Mouse (Mus musculus): Measurements from ENCODE around the gene Itga4. TPM values are rescaled to one million over a fixed set of nuclear protein-coding genes. Genes with fewer than 3 reads are reported as not detected.

Itga4 gene
- polyA plus RNA-seq, 1 experiment from 2014 or later: 24.6 TPM

GRCm38 (mm10) chr2:79265665-79266064, 10.4 kb downstream of the Itga4 start:
- peak; percentile 82 for DNase-seq (ENCODE audit: low spot score)

GRCm38 (mm10) chr2:79266480-79266879, 11.3 kb downstream of the Itga4 start:
- no peak for DNase-seq (ENCODE audit: low spot score)

DNA sequence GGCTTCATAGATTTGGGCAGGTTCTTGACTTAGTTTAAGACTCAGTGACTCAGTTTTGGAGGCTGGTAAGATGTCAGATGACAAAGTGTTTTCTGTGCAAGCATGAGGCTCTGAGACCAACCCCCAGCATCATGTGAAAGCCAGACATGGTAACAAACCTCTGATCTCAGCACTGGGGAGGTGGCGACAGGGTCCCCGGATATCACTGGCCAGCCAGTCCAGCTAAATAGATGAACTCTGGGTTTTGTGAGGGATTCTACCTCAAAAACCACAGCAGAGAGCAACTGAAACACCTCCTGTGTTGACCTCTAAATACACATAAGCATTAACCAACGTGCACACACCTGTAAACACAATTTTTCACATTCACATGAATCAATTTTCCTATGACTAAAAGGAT, 12.0 kb downstream of the Itga4 start:
- DNase-seq (ENCODE audit: low spot score): no peak

DNA sequence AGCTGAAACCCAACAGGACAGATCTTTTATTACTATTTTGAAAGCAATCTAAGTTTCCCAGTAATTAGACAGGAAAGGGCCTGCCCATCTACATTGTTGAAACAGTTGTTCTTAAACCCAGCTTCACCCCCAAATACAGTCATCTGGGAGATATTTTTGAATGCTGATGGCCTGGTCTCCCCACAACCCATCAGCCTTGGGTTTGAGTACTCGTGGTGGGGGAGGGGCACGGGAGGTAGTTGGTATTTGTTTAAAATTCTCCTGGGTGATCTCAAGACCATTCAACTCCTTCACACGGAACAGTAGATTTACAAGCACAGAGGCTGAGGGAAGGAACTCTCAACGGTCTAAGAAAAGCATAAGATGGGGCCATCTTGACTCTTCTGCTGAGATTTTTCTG, 13.6 kb downstream of the Itga4 start:
- DNase-seq (ENCODE audit: low spot score): no peak

GRCm38 (mm10) chr2:79270034-79270535, 14.9 kb downstream of the Itga4 start:
- DNase-seq (ENCODE audit: low spot score): no peak

DNA sequence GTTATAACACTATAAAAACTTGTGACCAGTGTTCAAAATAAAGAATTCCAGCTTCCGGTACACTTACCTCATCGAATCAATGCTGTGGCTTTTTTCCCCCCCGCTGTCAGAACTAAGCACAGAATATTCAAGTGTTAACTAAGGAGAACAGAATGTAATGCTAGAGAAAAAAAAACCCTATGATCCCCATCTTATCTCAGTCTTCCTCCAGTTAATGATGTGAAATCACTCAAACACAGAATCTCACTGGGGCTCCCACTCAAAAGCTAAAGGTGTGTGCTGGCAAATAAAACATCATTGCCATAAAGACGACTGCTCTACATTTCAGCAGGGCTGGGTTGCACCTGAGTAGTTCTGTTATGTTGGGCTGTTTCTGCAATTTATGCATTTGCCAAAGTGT, 16.6 kb downstream of the Itga4 start:
- no peak for DNase-seq (ENCODE audit: low spot score)

GRCm38 (mm10) chr2:79278581-79278980, 23.4 kb downstream of the Itga4 start:
- DNase-seq (ENCODE audit: low spot score): no peak

GRCm38 (mm10) chr2:79284206-79284605, 29.0 kb downstream of the Itga4 start:
- no peak for DNase-seq (ENCODE audit: low spot score)

DNA sequence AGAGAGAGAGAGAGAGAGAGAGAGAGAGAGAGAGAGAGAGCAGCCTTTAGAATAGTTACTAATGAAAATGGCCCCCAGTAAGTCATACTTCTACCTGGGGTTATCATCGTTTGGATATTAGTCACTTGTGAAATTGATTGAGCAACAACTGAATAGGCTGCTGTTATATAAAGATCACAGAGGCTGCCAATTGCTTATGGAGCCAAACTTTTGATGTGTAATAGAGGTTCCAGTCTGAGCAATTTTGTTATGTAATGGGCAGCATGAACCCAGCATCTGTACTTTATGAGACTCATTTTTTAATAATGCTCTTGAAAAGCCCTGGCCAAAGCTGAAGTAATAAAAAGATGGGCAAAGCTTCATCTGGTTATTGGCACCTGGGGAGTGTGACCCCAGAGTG, 34.9 kb downstream of the Itga4 start:
- no peak for DNase-seq (ENCODE audit: low spot score)

- no peak for DNase-seq (ENCODE audit: low spot score)
These were observed 36.7 kb downstream of the Itga4 start for GRCm38 (mm10) chr2:79291922-79292321.

DNA sequence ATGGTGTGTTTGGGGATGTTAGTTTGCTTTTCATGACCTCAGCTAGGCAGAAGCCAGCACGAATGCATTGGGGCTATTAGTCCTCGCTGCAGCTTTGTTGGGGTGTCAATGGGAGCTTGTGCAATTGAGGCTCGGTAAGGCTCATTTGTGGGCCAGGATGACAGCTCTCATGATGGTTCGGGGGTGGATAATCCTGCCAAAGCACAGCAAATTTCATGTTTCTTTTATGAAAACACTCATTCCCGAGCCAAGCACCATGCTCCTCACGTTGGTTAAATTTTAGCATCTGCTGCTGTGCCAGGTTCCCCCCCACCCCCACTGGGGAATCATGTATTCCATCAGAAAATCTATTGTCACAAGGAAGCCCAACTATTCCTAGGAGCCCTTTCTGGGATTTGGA, 37.2 kb downstream of the Itga4 start:
- DNase-seq (ENCODE audit: low spot score): no peak

DNA sequence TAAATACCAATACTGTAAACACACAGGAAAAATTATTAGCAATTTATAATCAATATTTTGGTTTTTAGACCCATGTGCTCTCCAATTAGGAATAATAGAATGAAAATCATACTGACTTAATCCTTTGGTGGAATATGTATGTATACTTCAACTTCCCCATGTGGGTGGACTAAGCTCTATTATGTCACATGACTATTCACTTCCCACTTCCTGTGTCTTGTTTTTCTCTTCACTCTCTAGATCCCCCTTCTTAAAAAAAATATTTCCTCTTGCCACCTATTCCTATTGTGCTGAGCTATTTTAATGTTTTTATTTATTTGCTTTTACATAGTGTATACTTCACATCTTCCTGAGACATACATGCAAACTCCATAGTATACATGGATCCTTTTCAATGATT, 47.2 kb downstream of the Itga4 start:
- DNase-seq (ENCODE audit: low spot score): no peak

DNA sequence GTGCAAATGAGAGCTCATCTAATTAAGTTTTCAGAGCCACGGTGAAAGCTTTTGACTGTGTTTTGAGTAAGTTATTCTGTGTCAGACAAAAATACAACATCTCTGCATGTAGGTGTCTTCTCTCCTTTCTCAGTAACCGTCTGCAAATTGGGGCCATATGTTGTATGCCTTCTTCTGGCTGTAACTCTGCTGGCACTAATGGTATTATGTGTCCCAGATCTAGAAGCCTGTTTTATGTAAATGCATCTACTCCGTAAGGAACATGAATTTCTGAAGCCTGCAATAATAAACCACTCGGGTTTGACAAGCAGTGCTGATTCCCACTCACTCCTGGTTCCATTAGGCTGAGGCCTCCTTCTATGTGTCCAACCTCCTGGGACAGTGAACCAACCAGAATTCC, 52.3 kb downstream of the Itga4 start:
- DNase-seq (ENCODE audit: low spot score): no peak

- no peak for DNase-seq (ENCODE audit: low spot score)
These were observed 54.4 kb downstream of the Itga4 start for GRCm38 (mm10) chr2:79309454-79310118.

- no peak for DNase-seq (ENCODE audit: low spot score)
These were observed 57.3 kb downstream of the Itga4 start for GRCm38 (mm10) chr2:79312499-79312898.

DNA sequence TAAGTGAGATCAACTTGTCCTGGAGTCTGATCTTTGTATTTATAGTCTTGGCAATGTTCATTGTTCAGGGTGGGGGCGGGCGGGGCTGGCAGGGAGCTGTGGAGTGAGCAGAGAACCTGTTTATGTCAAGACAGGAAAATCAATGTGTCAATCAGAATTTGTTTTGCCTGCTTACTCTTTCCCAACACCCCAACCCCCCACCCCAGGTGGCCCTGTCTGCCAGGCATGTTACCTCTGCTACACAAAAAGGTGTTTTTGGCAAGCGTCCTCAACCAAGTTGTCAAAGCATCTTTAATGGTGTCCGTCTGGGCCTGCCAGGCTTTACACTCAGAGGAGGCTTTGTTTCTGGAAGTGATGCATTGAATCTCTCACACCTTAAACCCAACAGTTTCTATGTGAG, 59.9 kb downstream of the Itga4 start:
- no peak for DNase-seq (ENCODE audit: low spot score)

GRCm38 (mm10) chr2:79316182-79316880, 61.1 kb downstream of the Itga4 start:
- DNase-seq (ENCODE audit: low spot score): no peak

DNA sequence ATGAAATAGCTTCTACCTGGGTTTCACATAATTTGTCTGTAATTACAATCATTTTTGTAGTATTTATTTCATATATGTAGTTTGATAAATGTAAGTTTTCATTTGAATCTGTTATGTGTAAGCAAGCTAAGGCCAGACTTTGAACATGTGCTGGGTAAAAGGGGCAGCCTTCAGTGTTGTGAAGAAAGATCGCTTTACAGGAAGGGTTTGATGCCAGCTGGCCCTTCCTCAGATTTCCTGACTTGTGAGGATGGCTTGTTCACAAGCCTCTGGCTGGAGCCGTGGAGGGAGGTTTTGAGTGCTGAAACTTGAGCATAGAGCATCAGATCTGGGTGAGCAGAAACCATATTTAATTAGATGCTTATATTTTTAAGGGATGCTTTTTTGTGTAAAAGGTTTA, 72.9 kb downstream of the Itga4 start:
- DNase-seq (ENCODE audit: low spot score): no peak

- DNase-seq (ENCODE audit: low spot score): no peak
These were observed 79.4 kb downstream of the Itga4 start for GRCm38 (mm10) chr2:79334661-79335060.

GRCm38 (mm10) chr2:79336141-79336540, 80.9 kb downstream of the Itga4 start:
- no peak for DNase-seq (ENCODE audit: low spot score)

GRCm38 (mm10) chr2:79339003-79339402, 83.8 kb downstream of the Itga4 start:
- no peak for DNase-seq (ENCODE audit: low spot score)

DNA sequence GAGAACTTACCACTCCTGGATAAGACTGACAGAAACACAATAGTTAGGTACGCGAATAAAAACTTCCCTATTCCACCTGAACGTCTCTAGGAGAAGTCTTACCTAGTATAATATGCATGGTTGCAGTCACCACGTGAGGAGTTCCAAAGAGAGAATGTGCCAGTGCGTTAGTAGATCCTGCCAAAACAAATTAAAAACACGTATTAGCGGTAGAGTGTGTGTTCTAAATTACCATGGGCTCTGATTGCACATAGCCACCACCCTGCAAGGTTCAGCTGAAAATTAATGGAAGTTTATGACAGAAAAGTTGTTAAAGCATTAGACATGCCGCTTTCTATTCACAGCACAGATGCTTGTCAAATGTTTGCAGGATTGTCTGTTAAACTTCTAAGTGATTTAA, 87.9 kb downstream of the Itga4 start:
- no peak for DNase-seq (ENCODE audit: low spot score)
